Mouse (Mus musculus): ENCODE measurements around the gene Tgm1.

DNA sequence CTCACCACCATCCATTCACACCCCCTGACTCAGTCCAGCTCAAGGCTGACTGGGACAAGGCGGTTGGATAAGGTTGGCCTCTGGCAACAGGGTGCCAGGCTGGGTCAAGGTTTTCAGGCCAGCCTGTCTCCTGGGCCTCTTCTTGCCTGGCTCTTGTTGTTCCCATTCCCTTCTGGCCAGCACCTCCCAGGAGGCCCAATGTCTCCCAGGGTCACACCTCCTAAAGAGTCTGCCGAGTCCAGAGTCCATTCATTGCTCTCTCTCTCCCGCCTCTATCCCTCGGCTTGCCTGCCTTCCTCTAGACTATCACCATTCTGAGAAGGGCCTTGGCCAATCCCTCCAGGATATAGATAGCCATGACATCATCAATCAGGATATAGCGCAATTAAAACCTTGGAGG, 55.7 kb downstream of the Tgm1 start:
- TF ChIP-seq ZC3H11A (IDR thresholded peaks at IDR 0.05; ENCODE audit: borderline replicate concordance, low read depth, low read length) (no peak), HCFC1 (IDR thresholded peaks at IDR 0.05; ENCODE audit: borderline replicate concordance, insufficient read depth, low read length) (no peak), ZNF384 (IDR thresholded peaks at IDR 0.05; ENCODE audit: low read depth, low read length) (no peak)
